Mouse (Mus musculus) liver, postnatal 0 days (tissue): ENCODE data around the gene Adamts10.

Experiments
- CTCF ChIP-seq: sonication (generic); IDR thresholded peaks from 2 replicates; pipeline ENCODE4 v1.5.1; 2016; ENCODE audit warnings: antibody characterized with exemption, low read depth
- EP300 ChIP-seq: IDR thresholded peaks from 2 replicates; pipeline ENCODE4 v1.6.1; 2016; ENCODE audit warnings: antibody characterized with exemption, low read depth, mild to moderate bottlenecking

DNA sequence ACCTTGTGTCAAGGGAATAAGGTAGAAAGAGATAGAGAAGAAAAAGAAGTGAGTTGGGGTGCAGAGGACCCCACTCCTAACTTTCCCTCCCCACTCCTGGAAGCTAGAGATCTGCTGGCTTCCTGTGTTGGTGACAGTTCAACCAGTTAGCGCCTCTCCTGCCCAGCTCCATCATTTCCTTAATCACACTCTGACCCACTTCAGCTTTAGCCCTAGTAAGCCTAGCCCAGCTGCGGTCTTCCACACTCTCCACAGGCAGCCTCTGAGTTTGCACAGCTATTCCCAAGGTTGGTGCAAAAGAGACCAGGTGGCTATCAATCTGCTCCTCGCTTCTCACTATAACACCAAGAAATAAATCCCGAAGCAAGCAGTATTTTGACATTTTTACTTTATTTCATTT, 15.9 kb downstream of the Adamts10 start:
- TF ChIP-seq CTCF, result no peak
- no peak for TF ChIP-seq EP300
